Mouse (Mus musculus): ENCODE results near the gene Ccdc159.

GRCm38 (mm10) chr9:21953600-21953999, 26.3 kb downstream of the Ccdc159 start:
- TF ChIP-seq CTCF (IDR thresholded peaks at IDR 0.05) (no peak), EP300 (IDR thresholded peaks at IDR 0.05) (no peak)

All from lung, postnatal 0 days (tissue).